In genomic region chr17:5942156-5942555, GRCm38 (mm10) we compare ENCODE assay signal across 10 mouse cellular contexts. TPM values are rescaled to one million over a fixed set of nuclear protein-coding genes. Genes with fewer than 3 reads are reported as not detected.
DNase-seq lines count a peak whose midpoint lies in the region; ATAC-seq and TF ChIP-seq lines count a peak whose summit lies in the region.
"Had no signal": no experiment of that assay in that cellular context is flagged by ENCODE, and none has a peak within 500 bp of the region (broad histone marks: within the 10 kb centered on the region; RNA-seq: fewer than 3 reads in every experiment).

No protein-coding gene starts in this region.

- peak; percentile 70 for DNase-seq in heart, adult 11 months
- DNase-seq in heart, adult 18-20 months, result no peak
- DNase-seq in lung, postnatal 4 days, result no peak
- DNase-seq in left cerebral cortex, postnatal 36 days (ENCODE audit: low spot score in 2 of 2), result no peak
- no peak for DNase-seq in B cell, adult 2 months
- DNase-seq: adrenal gland, adult 8-10 months; spleen, adult 18-20 months had no signal

- H3K4me2 ChIP-seq in lung, embryonic 16.5 days (ENCODE audit: low read depth, low read length), result peak overlapping the region; percentile 94
- H3K4me2 ChIP-seq in hindbrain, embryonic 16.5 days (ENCODE audit: low read length), result peak overlapping the region; percentile 93

- H3K27me3 ChIP-seq in lung, embryonic 16.5 days (ENCODE audit: control insufficient read depth, insufficient read depth, low read depth, low read length), result peaks cover 6% of the 10 kb centered on the region
- H3K27me3 ChIP-seq in hindbrain, embryonic 16.5 days (replicated peaks; ENCODE audit: control insufficient read depth, insufficient read depth, low read length), result peaks cover 11% of the 10 kb centered on the region
- no peaks in the 10 kb centered on the region for H3K27me3 ChIP-seq in small intestine, adult 2 months (ENCODE audit: control insufficient read depth, insufficient read depth, low read length)

- ATAC-seq in lung, embryonic 16.5 days (ENCODE audit: low read depth), result no peak
- no peak for ATAC-seq in hindbrain, embryonic 16.5 days

- H3K36me3 ChIP-seq in lung, embryonic 16.5 days (ENCODE audit: control insufficient read depth, insufficient read depth, low read length), result no peaks in the 10 kb centered on the region
- H3K36me3 ChIP-seq in hindbrain, embryonic 16.5 days (ENCODE audit: control insufficient read depth, insufficient read depth, low read length), result no peaks in the 10 kb centered on the region
- H3K36me3 ChIP-seq in small intestine, adult 2 months (ENCODE audit: control insufficient read depth, insufficient read depth, low read length), result no peaks in the 10 kb centered on the region

- WGBS in lung, embryonic 16.5 days, result 52% methylated on average over 3 of the region's 3 CpGs
- WGBS in hindbrain, embryonic 16.5 days, result 87% methylated on average over 3 of the region's 3 CpGs
- WGBS in small intestine, adult 2 months, result 21% methylated on average over 3 of the region's 3 CpGs

- intact Hi-C loops in left cerebral cortex, postnatal 36 days (cut with DNase I), result no loop called here

- H3K9ac ChIP-seq in lung, embryonic 16.5 days (ENCODE audit: low read length), result peak overlapping the region; percentile 84
- no peak overlapping the region for H3K9ac ChIP-seq in hindbrain, embryonic 16.5 days (ENCODE audit: low read depth, low read length)

- TF ChIP-seq POLR2A in small intestine, adult 2 months (IDR thresholded peaks at IDR 0.05; ENCODE audit: low read depth, low read length), result no peak

- H3K4me3 ChIP-seq in lung, embryonic 16.5 days (ENCODE audit: low read length), result peak overlapping the region; percentile 79
- H3K4me3 ChIP-seq in hindbrain, embryonic 16.5 days (ENCODE audit: low read length), result no peak overlapping the region
- H3K4me3 ChIP-seq in small intestine, adult 2 months (ENCODE audit: low read depth, low read length), result no peak overlapping the region

- TF ChIP-seq CTCF in small intestine, adult 2 months (IDR thresholded peaks at IDR 0.05; ENCODE audit: extremely low read depth, insufficient read length, insufficient replicate concordance, low read depth, low read length), result no peak

- peaks cover 13% of the 10 kb centered on the region; the same call in 1 of the 2 replicates for H3K4me1 ChIP-seq in lung, embryonic 16.5 days (replicated peaks; ENCODE audit: control insufficient read depth, insufficient read depth, low read length)
- peaks cover 7% of the 10 kb centered on the region for H3K4me1 ChIP-seq in hindbrain, embryonic 16.5 days (ENCODE audit: control insufficient read depth, insufficient read depth, low read depth, low read length)
- H3K4me1 ChIP-seq in small intestine, adult 2 months (ENCODE audit: control insufficient read depth, insufficient read depth, insufficient read length, low read length), result peaks cover 9% of the 10 kb centered on the region

- H3K9me3 ChIP-seq in lung, embryonic 16.5 days (ENCODE audit: control insufficient read depth, low read length), result no peaks in the 10 kb centered on the region
- no peaks in the 10 kb centered on the region for H3K9me3 ChIP-seq in hindbrain, embryonic 16.5 days (ENCODE audit: control insufficient read depth, low read length)

- no peak overlapping the region for H3K27ac ChIP-seq in lung, embryonic 16.5 days (ENCODE audit: low read length)
- H3K27ac ChIP-seq in hindbrain, embryonic 16.5 days (ENCODE audit: low read depth, low read length), result no peak overlapping the region
- H3K27ac ChIP-seq in small intestine, adult 2 months (ENCODE audit: insufficient read depth, low read depth, low read length), result peak overlapping the region; percentile 9

RNA-seq across cellular contexts. Expression of gene Synj2, which starts 1.1 kb away (rescaled TPM):
- total RNA-seq in heart, adult 18-20 months (2021), result 10 to 100 TPM; 45.2 to 58.1 TPM
- 2.5 and 3.2 TPM in 2 replicates for polyA plus RNA-seq in lung, embryonic 16.5 days (2015; fragmentation: Nextera tagmentation; extraction: Ambion mirVana)
- 1.9 and 2.1 TPM in 2 replicates for polyA plus RNA-seq in hindbrain, embryonic 16.5 days (2015; fragmentation: Nextera tagmentation; extraction: Ambion mirVana)
- 2.0 and 3.1 TPM in 2 replicates for polyA plus RNA-seq in small intestine, adult 2 months (2012; rRNA removed)
- 100 to 1,000 TPM in 1 of 2 experiments, 10 to 100 TPM in 1; 91.8 to 103 TPM for total RNA-seq in left cerebral cortex, postnatal 36 days (2021)
